Mouse (Mus musculus): ENCODE results near the gene Hikeshi.

Gene Hikeshi

GRCm38 (mm10) chr7:89913432-89914158 is 27.4 kb downstream of the Hikeshi start:
- no peak for DNase-seq (ENCODE audit: low spot score in 2 of 2)

DNA sequence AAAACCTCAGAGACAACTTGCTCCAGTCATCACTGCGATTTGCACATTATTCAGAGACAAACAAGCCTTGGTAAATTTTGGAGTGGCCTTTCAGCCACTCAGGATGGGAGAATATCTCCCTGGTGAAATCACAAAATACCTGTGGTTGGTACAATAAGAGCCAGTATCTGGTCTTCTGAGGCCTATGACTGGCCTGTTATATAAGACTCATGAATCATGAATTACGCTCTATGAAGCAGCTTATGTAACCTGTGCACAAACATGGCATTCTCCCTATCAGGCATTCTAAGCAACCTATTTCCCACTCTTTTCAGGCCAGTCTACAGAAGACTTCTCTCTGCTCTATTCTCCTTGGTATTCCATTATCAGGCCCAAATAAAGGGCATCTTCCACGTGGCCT is 28.6 kb downstream of the Hikeshi start:
- no peak for DNase-seq (ENCODE audit: low spot score in 2 of 2)

DNA sequence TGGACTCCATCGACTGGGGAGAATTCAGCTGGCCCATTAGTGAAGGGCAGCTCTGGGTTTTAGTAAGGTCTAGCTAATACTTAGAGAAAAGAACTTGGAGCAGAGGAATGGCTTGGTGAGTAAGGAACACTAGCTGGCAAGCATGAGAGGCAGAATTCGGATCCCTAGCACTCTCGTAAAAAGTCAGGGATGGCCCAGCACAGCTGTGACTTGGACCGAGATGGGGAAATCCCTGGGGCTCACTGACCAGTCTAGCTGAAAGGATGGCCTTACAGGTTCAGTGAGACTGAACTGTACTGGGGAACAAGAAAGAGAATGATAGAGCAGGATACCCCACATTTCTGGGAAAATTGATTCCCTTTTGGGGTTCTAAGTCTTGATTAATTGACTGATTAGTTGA is 31.3 kb downstream of the Hikeshi start:
- DNase-seq (ENCODE audit: low spot score in 2 of 2): no peak

DNA sequence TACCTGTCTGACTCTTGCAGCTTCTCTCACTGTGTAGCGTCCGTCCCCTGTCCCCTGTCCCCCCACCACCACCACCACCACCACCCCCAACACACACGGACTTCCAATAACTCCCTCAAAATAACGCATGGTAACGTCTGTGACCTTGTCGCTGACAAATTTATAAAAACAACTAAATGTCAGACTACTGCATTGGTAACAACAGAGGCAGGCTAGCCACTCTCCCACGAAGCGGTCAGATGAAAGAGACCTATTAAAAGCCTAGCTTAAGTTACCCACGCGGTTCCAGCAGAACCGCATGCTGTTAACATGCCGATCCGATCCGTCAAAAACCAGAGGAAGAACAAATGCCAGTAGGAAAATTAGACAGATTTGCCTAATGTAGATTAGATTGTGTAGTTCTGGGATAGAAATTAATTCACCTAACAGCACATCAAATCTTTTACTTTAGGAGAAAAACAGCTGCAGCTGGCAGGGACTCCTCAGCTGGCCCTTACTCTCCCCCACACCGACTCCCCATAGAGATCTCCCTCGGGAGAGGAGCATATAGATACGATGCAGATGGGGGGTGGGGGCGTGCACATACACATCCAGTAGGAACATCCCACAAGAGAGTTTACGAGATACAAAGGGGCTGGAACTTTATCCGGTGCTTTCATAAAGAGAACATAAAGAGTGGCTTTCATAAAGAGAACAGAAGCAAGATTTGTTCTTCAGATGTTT is 31.9 kb downstream of the Hikeshi start:
- no peak for DNase-seq (ENCODE audit: low spot score in 2 of 2)

DNA sequence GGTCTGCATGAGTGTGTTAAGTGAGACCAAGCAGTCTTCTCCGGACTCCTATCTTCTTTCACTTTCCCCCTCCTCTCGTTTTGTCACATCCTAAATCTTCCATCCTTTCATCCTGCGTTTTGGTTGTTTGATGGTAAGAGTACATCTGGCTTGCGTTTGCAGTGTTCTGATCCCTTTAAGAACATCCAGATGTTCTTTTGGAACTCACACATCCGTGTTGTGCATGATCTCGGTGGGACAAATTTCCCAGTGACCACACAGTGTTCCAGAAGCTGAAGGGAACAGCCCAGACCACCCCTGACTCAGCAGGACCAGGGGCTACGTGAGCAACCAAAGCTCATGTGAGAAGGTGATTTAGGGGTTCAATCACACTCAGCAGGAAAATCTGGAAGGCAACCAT is 32.6 kb downstream of the Hikeshi start:
- DNase-seq (ENCODE audit: low spot score in 2 of 2): no peak

GRCm38 (mm10) chr7:89907950-89908349 is 33.1 kb downstream of the Hikeshi start:
- DNase-seq (ENCODE audit: low spot score in 2 of 2): peak; percentile 58 to 78

DNA sequence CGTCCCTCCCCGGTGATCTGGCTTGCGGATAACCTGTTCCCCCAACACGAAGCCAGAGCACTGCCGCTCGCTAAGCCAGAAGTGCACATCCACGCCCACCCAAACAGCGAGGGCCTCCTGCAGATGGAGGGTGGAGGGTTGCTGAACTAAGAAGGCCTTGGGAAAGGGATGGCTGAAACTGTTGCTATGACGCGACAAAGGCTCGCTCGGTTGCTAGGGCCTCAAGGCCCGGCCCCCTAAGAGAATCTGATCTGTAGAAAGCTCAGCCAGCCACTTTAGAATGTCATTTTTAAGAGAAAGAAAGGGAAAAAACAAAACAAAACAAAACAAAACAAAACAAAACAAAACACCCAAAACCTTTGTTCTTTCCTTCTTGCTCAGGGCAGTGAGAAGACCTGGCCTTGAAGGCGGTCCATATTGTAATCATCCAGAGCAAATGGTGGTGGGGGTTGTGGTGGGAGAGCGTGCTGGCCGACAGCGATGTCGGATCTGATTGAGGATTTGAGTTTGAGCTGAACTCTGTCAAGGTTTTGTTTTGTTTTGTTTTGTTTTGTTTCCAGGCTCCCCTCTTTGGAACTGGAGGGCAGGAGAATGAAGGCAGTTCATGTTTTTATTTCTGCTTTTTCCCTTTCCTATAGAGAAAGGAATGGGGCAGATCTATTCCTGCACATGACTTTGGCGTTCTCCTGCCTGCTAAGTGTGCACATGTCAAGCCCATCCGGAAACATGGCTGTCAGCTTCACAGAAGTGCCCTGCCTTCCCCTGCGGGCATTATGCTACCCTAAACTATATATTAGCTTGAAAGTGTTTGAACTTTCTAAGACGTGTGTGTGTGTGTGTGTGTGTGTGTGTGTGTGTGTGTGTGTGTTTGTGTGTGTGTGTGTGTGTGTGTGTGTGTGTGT is 37.3 kb downstream of the Hikeshi start, which contains the start of gene Ccdc81:
Gene Ccdc81, minus strand, starts transcription at position 188 of the 902 bp plus-strand sequence.
- no peak for DNase-seq (ENCODE audit: low spot score in 2 of 2)

DNA sequence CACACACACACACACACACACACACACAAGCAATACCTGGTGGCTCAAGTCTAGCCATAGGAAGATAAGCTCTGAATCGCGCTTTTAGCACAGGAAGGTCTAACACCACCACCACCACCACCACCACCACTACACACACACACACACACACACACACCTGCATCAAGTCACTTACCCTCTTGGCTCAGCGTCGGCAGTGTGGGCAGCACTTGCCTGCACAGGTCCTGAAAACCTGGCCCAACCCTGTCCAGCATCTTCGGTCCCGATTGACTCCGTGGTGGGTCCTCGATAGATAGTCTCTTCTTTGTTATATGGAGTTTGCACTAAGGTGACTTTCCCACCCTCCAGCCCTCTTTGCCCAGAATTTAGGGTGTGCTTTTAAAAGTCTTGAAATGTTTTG is 38.0 kb downstream of the Hikeshi start:
- DNase-seq (ENCODE audit: low spot score in 2 of 2): no peak

DNA sequence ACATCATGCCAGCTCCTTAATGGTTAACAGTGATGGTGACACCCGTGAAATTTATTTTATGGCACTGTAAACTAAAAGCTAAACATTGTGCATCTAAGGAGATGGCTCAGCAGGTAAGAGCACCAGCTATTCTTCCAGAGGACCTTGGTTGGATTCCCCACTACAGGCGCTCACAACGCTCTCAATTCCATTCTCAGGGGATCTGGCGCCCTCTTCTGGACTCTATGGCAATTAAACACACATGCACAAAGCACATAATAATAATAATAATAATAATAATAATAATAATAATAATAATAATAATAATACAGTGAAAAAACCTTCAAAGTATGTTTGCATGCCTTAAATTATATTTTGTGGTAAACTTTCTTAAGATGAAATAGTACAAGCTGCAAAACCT is 49.1 kb downstream of the Hikeshi start:
- DNase-seq (ENCODE audit: low spot score in 2 of 2): no peak

- DNase-seq (ENCODE audit: low spot score in 2 of 2): no peak
Observed at GRCm38 (mm10) chr7:89891412-89891811, 49.6 kb downstream of the Hikeshi start.

GRCm38 (mm10) chr7:89884551-89884950 is 56.5 kb downstream of the Hikeshi start:
- DNase-seq (ENCODE audit: low spot score in 2 of 2): no peak

- no peak for DNase-seq (ENCODE audit: low spot score in 2 of 2)
Observed at GRCm38 (mm10) chr7:89879686-89880085, 61.3 kb downstream of the Hikeshi start.
